Mouse (Mus musculus) c-Kit-positive CD71-positive TER-119-negative erythroid progenitor cells, embryonic 14.5 days (primary cell): ENCODE results near the gene Ankrd44.

Experiments used
- DNase-seq: peaks from one replicate; pipeline ENCODE4 v3.0.0-alpha.2; 2013; ENCODE audit warnings: low read depth

Ankrd44 gene

DNA sequence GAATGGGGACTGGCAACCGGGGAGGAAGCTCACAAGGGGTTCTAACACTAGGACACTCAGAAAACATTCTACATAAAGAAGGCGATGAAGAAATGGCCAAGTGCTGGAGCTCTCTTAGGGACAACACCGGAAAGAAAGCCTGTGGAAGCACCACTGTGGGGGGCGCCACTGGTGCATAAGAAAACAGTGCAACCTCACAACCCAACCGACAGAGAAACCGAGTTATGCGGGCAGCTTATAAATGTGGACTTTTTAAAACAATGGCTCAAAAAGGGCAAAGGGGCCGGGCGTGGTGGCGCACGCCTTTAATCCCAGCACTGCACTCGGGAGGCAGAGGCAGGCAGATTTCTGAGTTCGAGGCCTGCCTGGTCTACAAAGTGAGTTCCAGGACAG, 117.1 kb downstream of the Ankrd44 start:
- no peak for DNase-seq

DNA sequence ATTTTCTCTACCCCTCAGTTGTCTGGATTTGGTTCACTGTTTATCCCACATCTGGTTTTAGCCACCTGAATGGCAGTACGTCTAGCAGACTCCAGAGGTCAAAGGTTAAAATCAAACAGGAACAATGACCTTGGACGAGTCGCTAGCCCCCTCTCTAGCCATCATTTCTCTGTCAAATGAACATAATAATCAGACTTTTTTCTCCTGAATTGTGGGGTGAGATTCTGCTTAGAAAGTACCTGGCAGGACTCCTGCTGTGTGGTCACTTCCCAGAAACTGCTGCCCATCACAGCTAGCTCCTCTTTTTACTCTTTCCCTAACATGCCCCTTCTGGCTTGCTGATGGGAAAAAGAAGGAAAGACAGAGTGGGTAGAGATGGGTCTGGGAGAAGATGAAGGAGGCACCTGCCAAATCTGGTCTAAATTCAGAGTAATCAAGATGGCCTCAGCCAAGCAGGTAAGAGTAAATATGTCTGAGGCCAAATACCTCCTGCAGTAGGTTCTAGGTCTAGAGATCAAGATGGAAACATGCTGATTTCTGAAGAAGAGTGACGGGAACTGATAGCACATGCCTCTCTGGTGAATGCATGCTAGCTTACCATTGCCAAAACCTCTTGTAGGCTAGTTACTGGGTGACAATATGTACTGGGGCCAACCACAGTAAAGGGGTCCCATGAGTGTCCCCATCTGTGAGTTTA, 117.6 kb downstream of the Ankrd44 start:
- DNase-seq, result no peak

DNA sequence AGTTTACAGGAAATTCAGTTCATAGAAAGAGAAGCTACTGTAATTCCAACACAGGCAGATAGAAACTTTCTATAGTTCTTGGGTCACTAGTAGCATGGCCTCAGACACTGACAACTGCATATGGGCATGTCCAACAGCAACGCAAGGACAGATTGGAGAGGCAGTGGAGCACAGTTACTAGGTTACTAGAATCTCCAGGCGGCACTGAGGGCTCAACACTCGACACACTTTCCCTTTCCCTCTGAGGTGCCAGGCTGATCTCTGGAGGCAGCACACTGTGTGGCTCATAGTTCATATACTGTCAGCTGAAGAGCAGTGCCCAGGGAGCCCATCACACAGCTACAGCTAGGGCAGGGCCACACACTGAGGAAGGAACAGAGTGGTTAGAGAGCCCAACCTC, 118.4 kb downstream of the Ankrd44 start:
- no peak for DNase-seq

DNA sequence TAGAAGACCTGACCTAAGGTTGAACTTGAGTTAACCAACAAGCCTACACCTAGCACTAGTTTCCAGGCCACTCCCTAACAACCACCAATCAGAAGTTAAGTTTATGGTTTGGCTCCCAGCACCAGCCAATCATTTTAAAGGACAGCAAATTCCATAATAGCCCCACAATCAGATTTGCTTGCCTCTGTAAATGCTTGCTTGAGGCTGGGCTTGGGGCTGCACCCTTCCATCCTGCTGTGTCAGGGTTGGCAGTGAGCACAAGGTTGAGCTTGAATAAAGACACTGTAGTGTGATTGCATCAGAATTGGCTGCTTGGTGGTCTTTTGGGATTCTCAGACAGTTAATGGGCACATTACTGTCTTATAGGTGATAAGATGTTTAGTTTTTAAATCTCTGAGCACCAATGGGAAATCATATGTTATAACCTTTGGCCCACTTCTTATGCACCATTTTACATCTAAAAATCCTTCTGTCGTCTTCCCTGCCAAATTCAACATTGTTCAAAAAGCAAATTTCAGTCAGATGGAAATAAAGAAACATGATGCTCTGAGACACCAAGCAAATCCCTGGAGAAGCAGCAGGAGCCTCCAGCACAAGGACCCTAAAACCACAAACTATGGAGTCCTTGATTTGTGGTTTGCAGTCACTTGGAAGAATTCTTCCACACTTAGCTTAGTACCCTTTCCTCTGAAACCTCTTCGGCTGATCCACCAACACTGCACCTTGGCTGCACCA, 119.9 kb downstream of the Ankrd44 start:
- no peak for DNase-seq

DNA sequence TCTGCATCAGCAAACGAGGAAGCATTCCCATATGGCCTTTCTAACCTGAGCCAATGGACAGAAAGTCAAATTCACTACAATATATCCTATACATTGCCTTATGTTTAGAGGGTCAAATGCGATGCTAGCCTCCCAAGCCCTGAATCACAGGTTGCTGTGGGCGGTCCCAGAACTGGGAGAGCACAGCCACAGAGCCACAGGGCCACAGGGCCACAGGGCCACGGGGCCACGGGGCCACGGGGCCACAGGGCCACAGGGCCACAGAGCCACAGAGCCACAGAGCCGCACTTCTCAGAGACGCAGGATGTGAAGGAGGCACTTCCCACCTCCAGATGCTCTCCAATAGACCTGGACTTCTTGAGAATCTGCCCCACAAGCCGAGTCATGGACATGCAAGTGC, 121.8 kb downstream of the Ankrd44 start:
- no peak for DNase-seq

DNA sequence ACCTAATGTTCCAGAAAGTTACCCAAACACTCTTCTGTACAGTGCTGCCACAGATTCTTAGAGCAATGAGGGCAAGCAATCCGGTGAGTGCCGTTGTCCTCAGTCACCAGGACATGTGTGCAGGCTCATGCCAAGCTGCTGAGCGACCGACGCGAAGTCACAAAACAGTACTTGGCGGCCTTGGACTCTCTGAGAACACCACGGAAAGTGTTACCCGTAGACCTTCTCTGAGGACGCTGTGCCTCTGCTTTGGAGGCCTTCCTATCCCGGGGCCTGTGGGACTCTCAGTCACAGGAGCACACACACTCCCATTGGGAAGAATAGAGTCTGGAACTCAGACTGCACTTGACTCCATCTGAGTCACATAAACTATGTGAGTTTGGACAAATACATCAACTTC, 123.5 kb downstream of the Ankrd44 start:
- DNase-seq, result no peak

DNA sequence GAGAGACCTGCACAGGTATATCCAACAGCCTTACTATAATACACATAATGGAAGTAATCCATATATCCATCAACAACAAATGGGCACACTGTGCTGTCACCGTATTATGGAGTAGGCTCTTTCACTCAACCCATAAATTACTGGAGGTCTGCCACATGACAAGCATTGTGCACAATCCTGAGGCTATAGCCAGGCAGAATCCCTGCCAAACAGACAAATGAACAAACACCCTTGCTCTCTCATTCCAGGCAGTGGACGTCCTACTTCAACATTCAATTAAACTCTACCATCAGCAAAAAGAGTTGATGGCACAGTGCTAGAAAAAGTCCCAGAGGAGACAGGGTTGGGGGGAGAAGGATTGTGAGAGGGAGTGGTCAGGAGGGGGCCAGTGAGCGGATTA, 124.9 kb downstream of the Ankrd44 start:
- no peak for DNase-seq

DNA sequence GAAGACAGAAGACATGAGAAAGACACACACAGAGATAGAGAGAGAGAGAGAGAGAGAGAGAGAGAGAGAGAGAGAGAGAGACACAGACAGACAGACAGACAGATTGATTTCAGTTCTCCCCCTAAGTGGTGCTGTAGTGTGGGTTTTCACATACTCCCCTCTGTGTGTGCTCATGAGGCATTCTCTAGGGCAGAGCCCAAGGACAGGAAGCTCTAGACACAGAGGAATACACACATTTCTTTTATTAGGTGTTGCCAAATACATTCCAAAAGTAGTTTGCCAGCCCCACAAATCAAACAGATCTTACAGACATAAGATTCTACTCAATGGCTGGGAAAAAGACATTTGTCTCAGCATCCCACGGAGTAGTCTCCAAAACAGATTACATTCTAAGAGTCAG, 126.8 kb downstream of the Ankrd44 start:
- DNase-seq, result no peak

DNA sequence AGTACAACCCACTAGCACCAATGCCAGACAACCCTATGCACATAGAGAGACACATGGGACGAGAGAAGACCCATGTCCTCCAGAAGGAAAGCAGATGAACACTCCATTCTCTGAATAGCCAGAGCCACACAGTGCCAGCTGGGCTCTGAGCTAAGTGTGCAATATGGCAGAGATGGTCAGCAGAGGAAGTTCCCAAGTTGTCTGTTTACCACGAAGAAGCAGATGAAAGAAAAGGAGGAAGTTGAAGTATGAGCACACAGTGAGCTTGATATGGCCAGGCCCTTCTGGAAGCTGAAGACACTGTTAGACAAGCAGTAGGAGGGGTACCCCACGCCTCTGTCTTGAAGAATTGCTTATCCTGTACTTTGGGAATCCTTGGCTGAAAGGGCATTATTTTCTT, 127.8 kb downstream of the Ankrd44 start:
- DNase-seq, result no peak

DNA sequence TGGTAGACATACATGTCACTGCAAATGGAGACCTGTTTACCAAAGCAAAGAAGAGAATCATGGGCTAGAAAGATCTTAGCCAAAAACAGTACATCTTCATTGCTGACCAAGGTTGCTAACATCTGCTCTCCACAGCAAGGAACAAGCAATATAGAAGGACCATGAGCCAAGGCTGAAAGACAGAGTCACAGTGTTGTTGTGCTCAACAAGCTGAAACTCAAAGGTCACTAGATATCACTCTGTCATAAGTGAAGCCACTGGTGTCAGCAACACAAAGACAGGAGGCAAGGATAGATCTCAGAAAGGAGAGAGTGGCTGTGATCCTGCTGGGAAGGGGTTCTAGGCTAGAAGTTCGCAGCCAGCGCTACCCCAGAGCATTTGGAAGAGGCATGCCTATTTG, 131.5 kb downstream of the Ankrd44 start:
- DNase-seq, result no peak

DNA sequence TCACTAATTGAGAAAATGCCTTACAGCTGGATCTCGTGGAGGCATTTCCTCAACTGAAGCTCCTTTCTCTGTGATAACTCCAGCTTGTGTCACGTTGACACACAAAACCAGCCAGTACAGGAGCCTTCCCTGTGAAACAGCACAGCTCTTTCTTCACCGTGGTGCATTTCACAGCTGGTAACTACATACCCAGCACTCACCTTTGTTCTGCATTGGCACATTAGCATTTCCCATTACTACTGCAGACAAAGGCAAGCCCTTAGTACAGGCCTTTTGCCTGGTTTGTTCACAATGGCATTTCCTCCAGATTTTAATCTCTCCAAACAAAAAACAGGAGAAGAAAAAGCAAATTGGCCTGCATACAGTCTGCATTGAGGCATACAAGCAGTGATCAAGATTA, 134.8 kb downstream of the Ankrd44 start:
- no peak for DNase-seq

DNA sequence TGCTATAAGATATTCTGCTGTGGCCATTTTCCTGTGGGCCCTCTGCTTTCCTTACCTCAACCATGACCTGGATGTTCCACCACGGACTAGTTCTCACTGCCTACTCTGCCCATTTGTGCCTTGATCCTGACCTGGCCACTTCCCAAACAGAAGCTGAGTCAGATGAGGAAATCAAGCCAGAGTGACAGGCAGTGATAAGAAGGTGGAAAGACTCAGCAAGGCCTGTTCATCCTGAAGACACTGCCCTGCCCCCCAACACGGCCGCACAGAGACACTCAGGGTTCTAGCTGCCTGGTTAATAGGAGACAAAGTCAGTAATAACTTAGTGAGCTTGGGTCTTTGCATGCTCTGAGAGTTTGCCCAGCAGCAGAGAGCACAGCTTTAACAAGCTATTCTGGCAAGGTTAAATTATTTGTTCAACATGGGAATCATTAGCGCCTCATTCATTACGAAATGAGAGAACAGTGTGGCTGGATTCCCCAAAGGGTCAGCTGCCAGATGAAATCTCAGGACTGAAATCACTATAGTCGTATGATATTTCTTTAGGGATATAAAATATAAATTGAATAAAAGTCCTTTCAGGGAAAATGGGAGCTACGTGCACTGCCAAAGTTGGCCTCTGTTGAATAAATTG, 136.7 kb downstream of the Ankrd44 start:
- DNase-seq, result no peak

DNA sequence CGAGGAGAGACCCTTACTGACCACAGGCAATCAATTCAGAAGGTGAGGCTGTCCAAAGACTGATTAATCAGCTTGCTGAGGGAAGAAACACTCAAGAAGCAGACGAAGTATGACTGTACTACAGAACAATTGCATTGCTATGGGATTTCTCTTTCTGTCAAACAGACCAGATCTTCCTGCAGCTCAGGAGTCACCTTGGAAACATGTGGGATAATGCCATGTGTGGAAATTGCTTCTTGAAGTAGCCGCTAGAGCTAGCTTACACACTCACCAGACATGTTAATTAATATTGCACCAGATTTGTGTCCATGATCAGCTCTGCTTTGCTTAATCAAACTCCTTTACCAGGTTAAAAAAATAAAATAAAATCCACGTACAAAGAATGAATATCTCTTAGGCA, 137.8 kb downstream of the Ankrd44 start:
- DNase-seq, result no peak

DNA sequence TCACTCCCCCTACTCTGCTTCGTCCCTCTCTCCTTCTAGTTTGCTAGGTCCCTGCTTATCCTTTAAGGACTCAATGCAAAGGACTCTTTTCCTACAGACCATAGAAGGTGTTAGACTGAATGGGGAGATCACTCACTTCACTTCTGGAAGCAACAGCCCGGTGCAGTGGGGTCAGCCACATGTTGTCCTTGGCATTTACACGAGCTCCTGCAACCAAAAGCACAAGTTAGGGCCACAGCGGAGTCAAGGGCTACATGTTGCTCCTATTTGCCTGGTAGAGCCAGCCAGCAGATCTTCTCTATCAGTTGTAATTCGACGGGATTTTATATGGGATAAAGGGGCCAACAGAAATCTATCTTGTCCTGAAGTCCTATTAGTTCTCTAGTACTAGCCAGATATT, 148.0 kb downstream of the Ankrd44 start:
- DNase-seq, result no peak

DNA sequence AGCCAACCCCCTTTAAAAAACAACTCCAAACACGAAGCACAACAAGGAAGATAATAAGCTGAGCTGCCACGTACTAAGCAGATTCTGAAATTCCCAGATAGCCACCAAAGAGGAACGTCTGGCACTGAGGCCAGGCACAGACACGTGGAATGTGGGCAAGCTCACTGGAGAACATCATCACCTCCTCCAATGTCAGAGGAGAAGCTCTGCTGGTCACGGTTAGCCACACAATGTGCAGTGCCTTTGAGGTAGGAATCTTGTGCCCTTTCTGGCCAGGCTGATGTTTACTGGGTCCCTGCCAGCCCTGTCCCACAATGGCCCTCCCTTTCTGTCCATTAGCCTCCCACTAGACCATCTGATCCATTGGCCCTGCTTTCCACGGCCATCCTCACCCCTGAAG, 149.1 kb downstream of the Ankrd44 start:
- DNase-seq, result no peak

DNA sequence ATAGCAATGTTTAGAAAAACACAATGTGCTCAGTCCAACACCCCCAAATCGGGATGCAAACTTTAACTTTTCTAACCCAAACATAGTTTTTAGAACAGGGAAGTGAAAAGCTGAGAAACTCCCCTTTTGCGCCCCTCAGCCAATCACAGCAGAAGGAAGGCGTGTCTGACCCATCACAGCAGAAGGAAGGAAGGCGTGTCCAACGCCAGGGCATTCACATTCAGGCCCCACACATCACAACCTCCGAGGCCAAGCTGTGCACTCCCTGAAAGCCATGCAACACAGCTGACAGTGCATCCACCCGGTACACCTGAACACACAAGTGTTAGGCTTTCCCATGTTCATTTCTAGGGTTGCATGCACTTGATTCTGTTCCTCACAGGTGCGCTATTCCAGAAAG, 150.1 kb downstream of the Ankrd44 start:
- no peak for DNase-seq

DNA sequence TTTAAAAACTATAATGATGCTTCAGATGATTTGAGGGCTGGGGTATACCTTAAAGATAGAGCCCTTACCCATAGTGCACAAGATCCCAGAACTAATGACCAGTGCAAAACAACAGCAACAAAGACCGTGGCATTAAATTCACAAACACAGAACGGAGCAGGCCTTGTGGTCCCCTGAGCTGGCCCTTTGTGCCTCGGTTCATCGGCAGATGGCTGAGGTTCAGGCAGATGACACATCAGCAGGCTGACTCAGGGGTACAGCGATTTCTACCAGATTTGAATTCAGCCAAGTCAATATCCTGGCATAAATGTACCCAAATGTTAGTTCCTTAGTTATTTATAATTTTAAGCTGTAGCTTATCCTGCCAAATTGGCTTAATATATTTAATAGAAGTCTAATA, 153.3 kb downstream of the Ankrd44 start:
- DNase-seq, result no peak

DNA sequence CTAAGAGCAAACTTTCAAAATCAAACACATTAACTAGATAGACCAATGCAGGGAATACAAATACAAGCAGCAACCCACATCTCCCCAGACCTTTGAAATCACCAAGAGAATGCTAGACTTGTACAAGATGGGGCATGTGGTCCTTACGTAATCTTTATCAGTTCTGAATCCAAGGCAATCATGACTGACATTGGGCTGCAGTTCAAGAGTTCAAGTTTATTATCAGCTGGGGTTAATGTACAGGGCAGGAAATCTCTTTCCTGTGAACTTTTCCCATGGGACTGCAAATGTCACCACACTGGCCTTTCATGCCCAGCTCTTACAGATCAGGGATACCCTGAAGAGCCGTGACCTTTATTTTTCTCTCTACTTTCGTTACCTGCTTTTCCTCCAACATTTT, 154.7 kb downstream of the Ankrd44 start:
- no peak for DNase-seq

DNA sequence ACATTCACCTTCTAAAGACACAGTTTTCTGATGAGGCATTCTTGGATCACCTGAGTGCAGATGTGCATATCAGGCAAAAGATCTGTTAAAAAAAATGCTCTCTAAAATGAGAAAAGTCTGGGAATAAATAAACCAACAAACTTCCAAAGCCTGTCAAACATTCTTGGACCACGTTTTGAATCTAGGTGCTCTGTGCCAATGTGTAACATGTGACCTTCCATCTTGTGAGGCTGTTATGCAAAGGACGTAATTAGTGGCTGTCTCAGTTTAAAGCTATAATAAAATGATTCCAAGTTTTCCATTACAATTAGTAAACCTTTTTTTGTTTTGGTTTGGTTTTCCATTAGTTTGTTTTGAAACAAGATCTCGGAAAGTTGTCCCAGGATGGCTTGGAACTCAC, 159.0 kb downstream of the Ankrd44 start:
- DNase-seq, result no peak

DNA sequence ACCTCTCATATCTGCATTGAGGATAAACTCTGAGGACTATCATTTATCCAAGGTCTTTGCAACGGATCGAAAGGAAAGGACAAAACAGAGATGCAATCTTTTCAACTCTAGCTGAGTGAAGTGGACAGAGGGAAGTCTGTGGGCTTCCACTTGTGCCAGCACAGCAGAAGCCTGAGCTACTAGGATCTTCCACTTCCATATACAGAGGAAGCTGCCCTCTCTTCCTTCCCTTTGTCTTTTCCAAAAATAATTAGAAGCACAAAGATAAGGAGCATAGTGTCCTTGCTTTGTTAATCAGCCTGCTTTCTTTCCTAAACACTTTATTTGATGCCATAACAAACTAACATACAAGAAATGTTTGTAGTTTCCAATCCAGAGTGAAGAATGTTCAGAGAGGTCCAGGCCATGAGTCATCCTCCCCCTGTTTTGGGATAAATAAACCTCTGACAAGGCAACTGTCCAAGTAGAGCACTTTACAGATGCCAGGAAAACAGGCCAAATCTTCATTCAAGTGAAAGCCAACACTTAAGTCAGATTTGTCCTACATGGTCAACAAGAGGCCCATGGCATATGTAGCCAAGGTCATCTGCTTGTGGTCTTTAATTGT, 160.5 kb downstream of the Ankrd44 start:
- no peak for DNase-seq

DNA sequence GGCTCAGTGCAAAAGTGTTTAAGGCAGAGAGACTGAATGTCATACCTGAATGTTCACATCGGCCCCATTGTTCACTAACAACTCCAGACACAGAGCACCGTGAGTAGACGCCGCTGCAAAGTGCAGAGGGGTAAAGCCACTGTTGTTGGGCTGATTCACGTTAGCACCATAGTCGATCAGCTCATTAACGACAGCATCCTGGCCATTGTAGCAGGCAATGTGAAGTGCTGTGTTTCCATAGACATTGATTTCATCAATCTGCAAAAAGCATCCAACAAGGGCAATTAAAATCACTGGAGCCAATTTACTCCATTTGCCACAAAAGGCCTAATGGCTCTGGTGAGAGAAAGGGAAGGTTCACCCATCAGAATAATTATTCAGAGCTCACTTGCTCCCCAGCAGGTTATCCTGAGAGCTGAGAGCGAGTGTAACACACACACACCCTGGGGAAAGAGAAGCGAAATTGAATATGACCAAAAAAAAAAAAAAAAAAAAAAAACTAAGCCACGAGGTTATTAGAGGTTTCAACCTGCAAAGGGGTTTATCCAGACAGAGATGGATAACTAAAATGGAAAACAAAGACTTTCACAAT, 163.9 kb downstream of the Ankrd44 start:
- DNase-seq, result no peak

DNA sequence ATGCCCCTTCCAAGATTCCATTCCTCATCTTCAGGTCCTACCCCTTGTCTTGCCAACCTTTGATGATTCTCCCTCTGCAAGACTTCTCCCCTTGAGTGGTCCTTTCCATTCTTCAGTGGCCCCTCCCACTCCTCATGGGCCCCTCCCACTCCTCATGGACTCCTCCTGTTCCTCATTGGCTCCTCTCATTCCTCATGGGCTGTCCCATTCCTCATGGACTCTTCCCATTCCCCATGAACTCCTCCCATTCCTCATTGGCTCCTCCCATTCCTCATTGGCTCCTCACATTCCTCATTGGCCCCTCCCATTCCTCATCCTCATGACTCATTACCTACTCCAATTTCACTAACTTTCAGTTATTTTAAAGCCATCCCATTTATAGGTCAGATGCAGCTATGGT, 166.3 kb downstream of the Ankrd44 start:
- no peak for DNase-seq

DNA sequence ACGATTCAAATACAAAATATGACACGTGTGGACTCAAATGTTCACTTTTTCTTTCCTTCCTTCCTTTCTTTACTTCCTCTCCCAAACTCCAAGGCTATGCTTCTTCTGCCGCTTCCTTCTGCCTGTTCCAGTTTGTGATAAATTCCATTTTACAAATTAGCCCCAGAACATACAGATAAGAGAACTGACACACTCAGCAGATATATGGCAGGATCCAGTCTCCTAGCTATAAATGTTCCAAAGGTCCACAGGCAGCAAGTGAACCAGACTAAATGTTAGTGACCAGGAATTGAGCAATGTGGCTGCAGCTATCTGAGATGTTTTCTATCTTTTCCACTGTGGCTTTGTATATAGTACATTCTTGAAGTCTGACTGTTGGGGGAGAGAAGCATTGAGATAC, 168.9 kb downstream of the Ankrd44 start:
- DNase-seq, result no peak
